Mouse (Mus musculus) bone marrow macrophage, adult 2 months (primary cell): ENCODE data around the gene Nck1.

ENCODE experiments used
- CTCF ChIP-seq: IDR thresholded peaks from 2 replicates; pipeline ENCODE4 v1.5.1; 2012; ENCODE audit warnings: low read depth, mild to moderate bottlenecking, low read length, moderate library complexity
- POLR2A ChIP-seq: IDR thresholded peaks from 2 replicates; pipeline ENCODE4 v1.6.1; 2012; ENCODE audit warnings: mild to moderate bottlenecking, low read depth, low read length, borderline replicate concordance

- TF ChIP-seq POLR2A (no peak), CTCF (no peak)
These were observed 82.2 kb downstream of the Nck1 start for GRCm38 (mm10) chr9:100463771-100464170.
